Mouse (Mus musculus) thymus, postnatal 0 days (tissue): Measurements from ENCODE around the gene Gpr1. TPM values are rescaled to one million over a fixed set of nuclear protein-coding genes. Genes with fewer than 3 reads are reported as not detected.

Experiments
- DNase-seq: peaks from one replicate; pipeline ENCODE4 v3.0.0-alpha.2; 2015; ENCODE audit warnings: low spot score
- polyA plus RNA-seq: library from polyadenylated mRNA; unstranded; fragments of >200 nt; fragmentation: Nextera tagmentation; extraction: Ambion mirVana; gene quantifications from 2 replicates; pipeline ENCODE4 v1.2.1, GENCODE M21; 2015

The Gpr1 gene
- polyA plus RNA-seq: 0.31 and 0.44 TPM in 2 replicates

DNA sequence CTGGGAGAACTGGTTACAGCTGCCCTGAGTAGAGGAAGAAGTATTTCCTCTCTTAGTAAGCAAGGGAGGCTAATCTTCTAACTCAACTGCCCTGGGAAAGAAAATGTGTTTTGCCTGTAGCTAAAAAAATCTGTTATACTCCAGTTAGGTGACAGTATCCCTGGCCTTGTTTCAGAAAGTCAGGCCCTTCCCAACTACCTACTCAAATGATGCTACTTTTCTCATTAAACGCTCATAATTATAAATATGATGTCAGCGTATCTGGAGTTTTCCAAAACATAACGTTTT is at the start of gene Gpr1:
TSS of gene Gpr1 (minus strand) at position 273 of the 288 bp plus-strand sequence.
- no peak for DNase-seq

- no peak for DNase-seq
These were observed 49.3 kb upstream of the Gpr1 start for GRCm38 (mm10) chr1:63263671-63264070.

DNA sequence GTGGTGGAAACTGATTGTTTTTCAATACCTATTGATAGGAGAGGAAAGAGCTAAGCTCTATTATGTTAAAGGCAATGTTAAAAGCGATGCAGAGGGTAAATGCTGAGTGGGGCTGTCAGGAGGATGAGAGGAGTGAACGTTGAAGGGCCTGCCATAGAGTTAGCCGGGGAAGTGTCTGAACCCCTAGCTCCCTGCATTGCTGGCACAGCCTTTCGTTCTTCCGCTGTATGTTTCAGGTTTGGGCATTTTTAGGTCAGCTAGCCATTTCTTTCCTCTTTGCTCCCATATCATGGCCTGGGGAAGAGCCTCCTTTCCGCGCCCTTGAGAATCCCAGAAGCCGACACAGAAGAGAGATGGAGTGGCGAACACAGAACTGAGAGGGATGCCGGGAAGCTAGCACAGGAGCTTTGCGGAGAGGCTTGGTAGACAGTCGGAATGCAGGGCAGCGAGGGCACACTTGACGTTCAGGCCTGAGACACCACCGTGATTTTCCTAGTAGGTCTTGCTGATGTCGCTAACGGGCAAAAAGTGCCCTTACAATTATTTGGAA is 46.8 kb upstream of the Gpr1 start:
- no peak for DNase-seq

DNA sequence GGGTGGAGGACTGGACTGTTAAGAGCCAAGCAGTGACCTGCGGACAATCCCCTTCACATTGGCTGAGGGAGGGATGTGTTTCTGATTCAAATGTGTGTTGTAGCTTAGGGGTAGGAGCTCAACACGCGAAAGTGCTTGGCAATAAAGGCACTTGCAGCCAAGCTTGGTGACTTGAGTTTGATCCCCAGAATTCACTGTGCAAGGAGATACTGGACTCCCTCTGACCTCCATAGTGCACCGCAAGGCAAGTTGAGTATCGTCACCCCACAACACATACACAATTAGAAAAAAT is 46.3 kb upstream of the Gpr1 start:
- DNase-seq: no peak

GRCm38 (mm10) chr1:63259916-63260741 is 45.8 kb upstream of the Gpr1 start:
- DNase-seq: no peak

GRCm38 (mm10) chr1:63259271-63259830 is 45.0 kb upstream of the Gpr1 start:
- no peak for DNase-seq

- DNase-seq: no peak
These were observed 44.2 kb upstream of the Gpr1 start for GRCm38 (mm10) chr1:63258501-63258900.

- no peak for DNase-seq
These were observed 41.7 kb upstream of the Gpr1 start for GRCm38 (mm10) chr1:63256083-63256482.

DNA sequence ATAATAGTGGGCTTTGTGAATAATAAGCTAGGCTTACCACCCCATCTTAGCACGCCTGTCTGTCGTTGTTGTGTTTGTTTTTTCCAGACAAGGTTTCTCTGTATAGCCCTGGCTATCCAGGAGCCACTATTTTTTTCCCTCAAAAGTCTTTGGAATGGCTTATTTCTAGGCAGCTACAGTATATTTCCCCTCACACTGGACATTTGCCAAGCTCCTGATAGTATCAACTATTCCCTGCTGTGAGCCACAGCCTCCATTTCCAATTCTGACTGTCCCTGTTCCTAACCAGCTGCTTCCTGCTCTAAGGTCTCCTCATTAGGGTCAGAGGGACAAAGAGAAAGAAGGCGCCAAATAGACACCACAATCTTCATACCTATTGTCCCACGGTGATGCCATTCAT is 40.8 kb upstream of the Gpr1 start:
- no peak for DNase-seq

GRCm38 (mm10) chr1:63253291-63253690 is 38.9 kb upstream of the Gpr1 start:
- DNase-seq: no peak

GRCm38 (mm10) chr1:63252351-63253209 is 38.2 kb upstream of the Gpr1 start:
- no peak for DNase-seq

- no peak for DNase-seq
These were observed 34.9 kb upstream of the Gpr1 start for GRCm38 (mm10) chr1:63249261-63249660.

- DNase-seq: no peak
These were observed 34.1 kb upstream of the Gpr1 start for GRCm38 (mm10) chr1:63248360-63248851.

- no peak for DNase-seq
These were observed 33.6 kb upstream of the Gpr1 start for GRCm38 (mm10) chr1:63247831-63248359.

DNA sequence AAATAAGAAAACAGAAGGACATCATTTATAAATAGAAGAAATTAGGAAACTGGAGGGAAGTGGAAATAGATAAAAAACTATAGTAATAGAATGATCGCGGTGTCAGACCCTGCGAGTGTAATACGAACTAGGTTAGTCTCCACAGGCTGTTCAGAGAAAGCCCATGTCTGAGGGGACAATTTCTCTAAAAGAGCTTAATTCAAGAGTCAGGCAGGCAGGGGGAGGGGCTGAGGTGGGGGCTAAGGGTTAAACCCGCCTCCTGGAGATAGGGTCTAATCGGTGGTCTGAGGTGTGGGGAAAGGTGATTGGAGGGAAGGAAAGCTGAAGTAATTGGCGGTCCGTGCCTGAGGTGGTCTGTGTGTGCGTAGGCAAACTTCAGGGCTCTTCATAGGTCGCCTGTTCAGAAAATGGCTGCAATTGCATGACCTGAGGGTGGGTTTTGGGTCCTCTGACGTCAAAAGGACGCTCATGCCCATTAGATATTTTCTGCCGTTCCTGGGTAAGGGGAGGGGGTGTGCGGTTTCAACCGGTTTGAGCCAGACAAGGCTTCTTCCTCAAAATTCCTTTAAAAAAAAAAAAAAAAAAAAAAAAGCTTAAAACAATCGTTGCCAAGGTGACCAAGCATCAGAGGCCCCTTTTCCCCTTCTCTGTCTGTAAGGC is 32.6 kb upstream of the Gpr1 start:
- no peak for DNase-seq

DNA sequence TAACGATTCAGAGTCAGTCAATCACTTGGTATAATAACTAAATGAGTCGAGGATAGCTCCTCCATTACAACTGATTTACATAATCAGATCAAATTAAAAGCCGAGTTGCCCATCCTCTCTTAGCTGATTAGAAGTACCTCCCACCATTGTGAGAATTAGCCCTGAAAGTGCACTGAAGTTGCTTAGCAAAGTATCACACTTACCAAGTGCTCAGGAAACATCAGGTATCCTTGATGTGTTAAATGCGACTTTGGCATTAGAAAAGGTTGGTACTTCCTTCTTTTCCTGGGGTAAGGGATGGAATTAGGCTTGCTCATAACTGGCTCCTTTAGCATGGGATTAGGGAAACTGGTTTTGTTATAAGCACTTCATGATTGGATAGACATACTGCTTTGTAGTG is 29.5 kb upstream of the Gpr1 start:
- DNase-seq: no peak

DNA sequence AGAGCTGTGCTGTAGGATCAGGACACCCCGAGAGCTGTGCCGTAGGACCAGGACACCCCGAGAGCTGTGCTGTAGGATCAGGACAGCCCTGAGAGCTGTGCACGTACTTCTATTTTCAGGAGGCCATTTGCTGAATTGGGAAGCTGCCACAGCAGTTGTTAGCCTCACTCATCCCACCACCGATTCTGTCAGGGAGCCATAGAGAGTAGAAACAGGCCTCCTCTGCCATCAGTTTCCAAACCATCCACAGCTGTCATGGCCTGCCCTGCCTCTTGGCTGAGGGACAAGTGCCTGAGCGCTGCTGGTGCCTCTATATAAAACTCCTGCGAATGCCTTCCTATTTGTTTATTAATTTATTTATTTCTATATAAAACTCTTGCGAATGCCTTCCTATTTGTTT is 25.4 kb upstream of the Gpr1 start:
- DNase-seq: no peak

DNA sequence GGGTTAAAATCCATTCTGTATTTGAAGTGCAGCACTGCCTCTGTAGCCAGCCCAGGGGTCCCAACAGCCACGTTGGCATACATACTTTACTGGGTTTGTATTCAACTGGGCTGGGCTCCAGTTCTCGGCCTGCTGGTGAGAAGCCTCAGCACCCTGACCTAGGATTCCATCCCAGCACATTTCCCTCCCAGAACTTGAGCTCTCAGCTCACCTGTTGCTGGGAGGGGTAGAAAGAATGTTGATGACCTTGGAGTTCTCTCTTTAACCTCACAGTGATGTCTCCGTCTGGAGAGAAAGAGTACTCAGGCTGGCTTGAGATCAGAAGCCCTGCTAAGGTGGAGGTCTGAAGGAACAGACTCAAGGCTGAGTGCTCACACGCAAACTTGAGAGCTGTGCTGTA is 25.0 kb upstream of the Gpr1 start:
- no peak for DNase-seq

- no peak for DNase-seq
These were observed 23.0 kb upstream of the Gpr1 start for GRCm38 (mm10) chr1:63237371-63237770.

DNA sequence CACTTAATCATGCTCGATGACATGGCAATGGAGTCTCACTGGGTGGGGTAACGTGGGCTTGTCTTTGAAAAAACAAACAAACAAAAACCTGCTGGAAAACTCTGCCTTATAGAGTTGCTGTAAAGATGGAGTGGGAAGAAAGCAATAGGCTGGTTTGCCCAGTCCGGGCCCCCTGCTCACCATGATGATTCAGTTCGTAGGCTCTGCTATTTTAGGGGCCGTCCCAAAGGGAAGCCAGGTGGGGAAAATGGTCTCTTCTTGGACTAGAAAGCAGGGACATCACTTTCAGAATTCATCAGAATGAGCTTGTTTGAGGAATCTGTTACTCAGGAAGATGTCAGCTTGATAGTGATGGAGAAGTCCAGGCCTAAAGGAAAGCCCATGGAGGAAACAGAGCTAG is 12.9 kb upstream of the Gpr1 start:
- no peak for DNase-seq

DNA sequence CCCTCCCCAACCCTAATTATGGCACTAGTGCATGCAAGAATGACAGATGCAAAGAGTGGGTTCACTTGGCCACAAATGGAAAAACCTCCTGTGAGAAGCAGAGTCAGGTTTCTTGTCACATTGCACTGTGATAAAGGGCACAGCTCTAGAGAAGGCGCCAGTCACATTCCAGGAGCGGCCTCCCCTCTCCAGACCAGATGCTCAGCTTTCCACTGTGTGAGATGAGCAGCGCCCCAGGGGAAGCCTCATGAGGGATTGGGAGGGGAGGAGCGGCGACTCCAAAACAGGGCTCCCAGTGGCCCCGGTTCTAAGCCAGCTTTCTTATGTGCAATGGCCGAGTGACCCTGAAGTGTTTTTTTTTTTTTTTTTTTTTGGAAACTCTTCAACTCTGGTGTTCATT is 11.5 kb upstream of the Gpr1 start:
- no peak for DNase-seq
